Mouse (Mus musculus): ENCODE results near the gene Rbm19.

The Rbm19 gene

GRCm38 (mm10) chr5:120165061-120165942, 49.0 kb downstream of the Rbm19 start:
- no peak for DNase-seq (ENCODE audit: low spot score)

DNA sequence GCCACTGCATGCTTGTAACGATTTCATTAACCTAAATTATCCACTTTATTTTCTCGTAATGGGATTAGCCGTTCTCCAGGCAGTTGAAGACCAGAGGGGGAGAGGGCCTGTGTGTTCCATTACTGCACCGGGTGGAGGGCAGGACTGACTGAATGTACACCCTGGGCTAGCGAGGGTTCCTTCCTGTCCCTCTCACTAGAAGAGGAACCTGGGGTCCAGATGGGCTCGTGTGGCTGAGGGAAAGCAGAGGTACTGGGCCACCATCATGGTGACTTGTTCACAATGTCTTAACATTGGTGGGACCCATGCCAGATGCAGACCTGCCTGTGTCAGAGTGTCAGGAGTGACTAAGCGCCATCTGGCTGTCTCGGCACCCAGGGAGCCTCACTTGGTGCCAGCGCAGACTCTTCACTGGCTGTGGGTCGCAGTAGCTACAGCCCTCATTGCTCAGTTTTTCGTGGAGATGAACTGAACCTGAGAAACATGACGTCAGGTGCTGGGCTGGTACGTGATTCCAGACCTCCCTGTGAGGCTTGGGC, 51.6 kb downstream of the Rbm19 start:
- no peak for DNase-seq (ENCODE audit: low spot score)

- no peak for DNase-seq (ENCODE audit: low spot score)
Measured at GRCm38 (mm10) chr5:120171865-120172728, 55.8 kb downstream of the Rbm19 start.

GRCm38 (mm10) chr5:120172729-120173101, 56.5 kb downstream of the Rbm19 start:
- DNase-seq (ENCODE audit: low spot score), result no peak

GRCm38 (mm10) chr5:120174317-120174716, 58.1 kb downstream of the Rbm19 start:
- DNase-seq (ENCODE audit: low spot score), result no peak

GRCm38 (mm10) chr5:120175217-120175616, 59.0 kb downstream of the Rbm19 start:
- no peak for DNase-seq (ENCODE audit: low spot score)

- DNase-seq (ENCODE audit: low spot score), result no peak
Measured at GRCm38 (mm10) chr5:120176246-120177065, 60.2 kb downstream of the Rbm19 start.

GRCm38 (mm10) chr5:120177066-120177340, 60.7 kb downstream of the Rbm19 start:
- no peak for DNase-seq (ENCODE audit: low spot score)

- DNase-seq (ENCODE audit: low spot score), result no peak
Measured at GRCm38 (mm10) chr5:120180102-120180501, 63.8 kb downstream of the Rbm19 start.

- no peak for DNase-seq (ENCODE audit: low spot score)
Measured at GRCm38 (mm10) chr5:120181384-120181783, 65.1 kb downstream of the Rbm19 start.

DNA sequence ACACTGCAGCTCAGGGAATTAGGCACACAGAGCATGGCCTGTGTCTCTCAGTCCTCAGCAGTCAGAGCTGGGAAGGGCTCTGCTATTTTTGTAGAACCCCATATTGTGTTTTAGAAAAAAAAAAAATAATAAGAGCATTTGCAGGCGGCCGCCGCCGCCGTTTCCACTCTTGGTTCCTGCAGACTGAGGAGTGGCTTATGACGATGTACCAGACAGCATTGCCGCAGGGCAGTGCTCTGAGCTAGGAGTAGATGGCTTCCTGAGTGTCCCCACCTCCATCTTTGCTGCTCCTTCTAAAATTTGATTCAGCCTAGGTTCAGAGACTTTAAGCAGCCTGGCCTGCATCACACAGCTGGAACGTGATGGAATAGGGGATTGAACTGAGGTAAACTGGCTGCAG, 67.1 kb downstream of the Rbm19 start:
- no peak for DNase-seq (ENCODE audit: low spot score)

DNA sequence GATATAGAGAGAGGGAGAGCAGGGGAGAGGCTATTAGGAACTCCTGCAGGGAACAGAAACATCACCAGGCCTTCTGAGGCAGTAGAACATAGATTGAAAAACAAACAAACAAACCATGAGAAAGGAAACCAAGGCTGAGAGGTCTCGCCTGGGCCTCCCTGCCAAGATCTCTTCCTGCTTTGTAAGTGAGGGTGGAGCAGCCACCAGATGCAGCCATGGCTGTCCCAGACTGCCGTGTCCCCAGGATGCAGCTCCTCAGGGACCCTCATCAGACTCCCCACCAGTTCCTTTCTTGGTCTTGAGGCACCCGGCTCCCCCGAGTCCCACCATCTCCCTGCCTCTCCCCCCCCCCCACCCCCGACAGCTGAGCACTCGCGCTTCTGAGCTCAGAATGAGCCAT, 67.5 kb downstream of the Rbm19 start:
- DNase-seq (ENCODE audit: low spot score), result no peak

DNA sequence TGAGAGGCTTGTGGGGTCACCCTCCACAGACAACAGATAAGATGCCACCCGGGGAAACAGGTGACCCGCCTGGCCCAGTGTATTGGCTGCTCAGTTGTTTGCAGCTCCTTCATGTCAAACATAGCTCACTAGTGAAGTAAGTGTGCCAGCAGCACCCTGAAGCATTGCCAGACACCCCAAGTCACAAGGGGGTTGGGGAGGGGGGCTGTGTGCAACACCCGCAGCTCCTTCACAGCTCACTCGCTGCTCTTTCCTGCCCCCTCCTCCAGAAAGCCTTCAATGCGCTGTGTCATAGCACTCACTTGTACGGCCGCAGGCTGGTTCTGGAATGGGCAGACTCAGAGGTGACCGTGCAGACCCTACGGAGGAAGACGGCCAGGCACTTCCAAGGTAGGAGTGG, 69.7 kb downstream of the Rbm19 start:
- DNase-seq (ENCODE audit: low spot score), result no peak

- no peak for DNase-seq (ENCODE audit: low spot score)
Measured at GRCm38 (mm10) chr5:120188541-120188940, 72.3 kb downstream of the Rbm19 start.

DNA sequence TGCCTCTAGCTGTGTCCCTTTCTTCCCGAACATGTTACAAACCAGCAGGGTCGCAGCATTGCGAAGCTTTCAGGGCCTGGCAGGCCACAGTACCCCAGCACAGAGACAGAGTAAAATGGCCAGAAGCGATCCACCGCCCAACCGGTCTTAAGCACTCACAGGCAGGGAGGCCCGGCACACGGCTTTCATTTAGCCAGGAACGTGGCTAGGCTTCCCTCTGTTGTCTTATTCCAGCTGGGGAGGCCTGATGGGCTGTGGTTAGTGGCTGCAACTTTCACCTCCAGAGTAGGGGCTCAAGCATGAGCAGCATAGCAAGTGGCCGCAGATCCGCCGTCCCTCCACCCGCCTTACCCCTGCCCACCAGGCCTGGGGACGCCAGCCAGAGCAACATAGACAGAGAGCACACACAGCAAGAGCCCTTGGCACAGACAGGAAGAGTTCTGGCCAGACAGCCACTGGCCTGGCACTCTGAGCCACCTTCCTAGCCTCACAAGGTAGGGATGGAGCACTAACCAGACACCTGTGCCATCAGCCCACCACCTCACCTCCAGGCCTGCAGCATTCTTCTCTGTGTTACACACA, 73.8 kb downstream of the Rbm19 start:
- DNase-seq (ENCODE audit: low spot score), result no peak

DNA sequence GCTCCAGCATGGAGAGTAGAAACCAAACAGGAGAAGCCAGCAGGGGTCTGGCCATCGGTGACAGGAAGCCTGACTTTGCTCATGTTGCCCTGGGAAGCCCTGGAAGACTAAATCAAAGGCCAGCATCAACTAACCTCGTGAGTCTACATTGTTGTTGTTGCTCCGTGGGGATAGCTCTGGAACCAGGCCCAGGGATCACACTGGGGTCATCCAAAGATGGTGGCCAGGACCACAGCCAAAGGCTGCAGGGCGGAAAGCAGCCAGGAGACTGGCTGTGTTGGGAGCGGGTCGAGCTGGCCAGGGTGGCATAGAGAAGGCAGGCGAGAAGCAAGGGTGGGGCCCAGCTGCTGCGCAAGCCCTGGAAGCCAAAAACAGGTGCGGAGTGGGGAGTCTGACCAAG, 75.4 kb downstream of the Rbm19 start:
- no peak for DNase-seq (ENCODE audit: low spot score)

DNA sequence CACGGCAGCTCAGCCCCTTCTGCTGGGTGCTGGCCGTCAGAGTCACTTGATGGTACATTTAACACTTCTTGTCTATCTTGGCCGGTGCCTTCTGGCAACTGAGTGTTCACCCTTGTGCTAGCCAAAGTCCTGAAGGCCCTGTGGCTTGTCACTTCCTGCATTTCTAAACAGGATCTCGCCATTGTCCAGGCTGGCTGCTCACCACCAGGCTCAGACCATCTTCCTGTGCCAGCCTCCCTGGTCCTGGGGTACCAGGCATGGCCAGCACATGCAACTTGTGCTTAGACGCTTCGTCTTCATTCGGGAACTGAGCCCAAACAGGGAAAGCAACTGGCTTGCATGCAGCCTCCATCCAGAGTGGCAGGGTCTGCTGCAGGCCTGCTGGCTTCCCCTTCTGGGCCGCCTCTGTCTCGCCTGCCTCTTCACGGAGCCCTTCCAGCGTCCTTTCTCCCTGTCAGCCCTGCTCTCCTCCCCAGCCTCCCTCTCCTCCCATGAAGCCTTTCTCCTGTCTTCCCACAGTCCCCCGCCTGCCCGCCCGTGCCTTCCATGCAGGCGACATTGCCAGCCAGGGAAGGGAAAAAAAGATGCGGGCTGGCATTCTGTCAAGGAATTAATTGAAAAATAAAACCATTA, 78.2 kb downstream of the Rbm19 start:
- DNase-seq (ENCODE audit: low spot score), result no peak

DNA sequence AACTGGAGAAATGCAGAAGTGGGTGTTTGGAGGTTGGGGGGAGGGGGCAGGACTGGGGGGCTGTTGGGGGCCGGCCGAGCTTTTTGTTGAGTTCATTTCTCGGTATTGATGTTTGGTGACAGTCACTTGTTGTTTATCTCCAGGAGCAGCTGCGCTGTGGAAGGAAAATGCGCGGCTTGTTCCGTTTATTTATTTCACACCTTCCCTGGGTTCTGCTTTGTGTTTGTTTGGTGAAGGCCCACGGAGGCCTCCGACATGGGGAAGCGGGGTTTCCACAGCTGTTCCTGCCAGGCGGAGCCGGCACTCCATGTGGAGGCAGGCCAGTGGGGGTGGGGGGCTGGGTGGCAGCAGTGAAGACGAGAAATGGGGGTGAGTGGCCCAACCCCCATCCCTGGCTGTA, 78.7 kb downstream of the Rbm19 start:
- no peak for DNase-seq (ENCODE audit: low spot score)

DNA sequence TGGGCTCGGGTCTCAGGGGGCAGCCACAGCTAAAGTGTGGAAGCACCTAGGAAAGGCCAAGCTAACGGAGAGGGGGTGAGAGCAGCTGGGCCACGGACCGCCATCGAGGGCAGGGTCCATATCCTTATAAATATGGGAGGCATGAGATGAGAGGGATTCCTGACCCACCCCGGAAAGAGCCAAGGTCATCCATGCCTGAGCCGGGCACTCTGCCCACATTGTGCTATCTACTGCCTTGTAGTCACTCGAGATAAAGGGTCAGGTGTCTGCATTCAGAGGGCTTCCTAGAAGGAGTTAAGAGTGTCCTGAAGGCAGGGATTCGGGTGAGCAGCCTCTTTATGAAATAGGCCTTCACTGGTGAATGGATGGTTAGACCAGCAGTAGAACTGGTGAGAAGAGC, 80.6 kb downstream of the Rbm19 start:
- DNase-seq (ENCODE audit: low spot score), result no peak

- no peak for DNase-seq (ENCODE audit: low spot score)
Measured at GRCm38 (mm10) chr5:120197813-120198387, 81.6 kb downstream of the Rbm19 start.

DNA sequence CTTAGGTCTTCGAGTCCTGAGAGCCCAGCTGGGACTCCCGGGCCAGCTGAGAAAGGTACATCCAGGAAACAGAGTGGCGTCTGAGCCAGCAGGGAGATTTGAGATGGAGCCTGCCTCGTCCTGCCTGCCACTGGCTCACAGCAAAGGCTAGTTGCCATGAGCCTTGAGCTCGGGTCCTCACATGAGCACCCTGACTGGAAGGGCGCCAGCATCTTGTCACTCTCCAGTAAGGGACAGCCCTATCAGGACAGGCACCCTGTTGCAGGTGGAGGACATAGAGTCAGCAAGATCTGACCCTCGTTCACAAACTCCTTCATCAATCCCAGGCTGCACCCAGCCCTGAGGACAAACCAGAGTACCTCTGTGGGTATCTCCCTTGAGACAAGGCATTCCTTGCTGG, 83.6 kb downstream of the Rbm19 start:
- no peak for DNase-seq (ENCODE audit: low spot score)

Measured in c-Kit-positive CD71-positive TER-119-positive erythroid progenitor cells, embryonic 14.5 days (primary cell).